Mouse (Mus musculus) forebrain, embryonic 11.5 days (tissue): ENCODE results near the gene Nhsl2. TPM values are rescaled to one million over a fixed set of nuclear protein-coding genes. Genes with fewer than 3 reads are reported as not detected.

Experiments used
- ATAC-seq: fragments of 200-750 bp; cut with Nextera tagmentation; replicated peaks from 2 replicates; pipeline ENCODE4 v1.8.0; 2017; ENCODE audit warnings: moderate TSS enrichment; ENCODE audit not compliant: low FRiP score
- DNase-seq: peaks from one replicate; pipeline ENCODE4 v3.0.0-alpha.2; 2017; ENCODE audit warnings: low spot score
- H3K27ac ChIP-seq: fragments of 300-500 bp; sonication (generic); 2 replicates; pipeline ENCODE4 v1.5.1; 2014; ENCODE audit warnings: low read depth, low read length
- H3K27me3 ChIP-seq: fragments of 300-500 bp; sonication (generic); 2 replicates; pipeline ENCODE4 v1.6.1; 2014; ENCODE audit warnings: mild to moderate bottlenecking, low read length, mixed read lengths; ENCODE audit not compliant: control insufficient read depth, insufficient read depth
- H3K36me3 ChIP-seq: fragments of 300-500 bp; sonication (generic); 2 replicates; pipeline ENCODE4 v1.6.1; 2014; ENCODE audit warnings: mild to moderate bottlenecking, low read length, moderate library complexity, mixed read lengths; ENCODE audit not compliant: control insufficient read depth, insufficient read depth
- H3K4me1 ChIP-seq: fragments of 300-500 bp; sonication (generic); replicated peaks from 2 replicates; pipeline ENCODE4 v1.6.1; 2014; ENCODE audit warnings: low read length, mixed read lengths; ENCODE audit not compliant: control insufficient read depth, insufficient read depth
- H3K4me2 ChIP-seq: fragments of 300-500 bp; sonication (generic); 2 replicates; pipeline ENCODE4 v1.6.1; 2014; ENCODE audit warnings: low read depth, mild to moderate bottlenecking, low read length, moderate library complexity, mixed read lengths; ENCODE audit not compliant: severe bottlenecking
- H3K4me3 ChIP-seq: fragments of 300-500 bp; sonication (generic); 2 replicates; pipeline ENCODE4 v1.5.1; 2014; ENCODE audit warnings: low read depth, low read length
- H3K9ac ChIP-seq: fragments of 300-500 bp; sonication (generic); 2 replicates; pipeline ENCODE4 v1.6.1; 2014; ENCODE audit warnings: low read length
- H3K9me3 ChIP-seq: fragments of 300-500 bp; sonication (generic); 2 replicates; pipeline ENCODE4 v1.6.1; 2016; ENCODE audit warnings: low read length, mixed read lengths; ENCODE audit not compliant: control insufficient read depth
- WGBS: fragments of 180-500 bp; shearing (Covaris S2); extraction: QIAGEN DNeasy Blood & Tissue Kit; methylation state at CpG from one replicate; pipeline ENCODE4 v1.1.7; 2014; 5-methylcytosine and 5-hydroxymethylcytosine counted together
- polyA plus RNA-seq: library from polyadenylated mRNA; unstranded; fragments of >200 nt; fragmentation: Nextera tagmentation; extraction: Ambion mirVana; gene quantifications from 2 replicates; pipeline ENCODE4 v1.2.1, GENCODE M21; 2014

Nhsl2 gene
- polyA plus RNA-seq, 1 experiment from 2014 or later: 11.6 TPM

DNA sequence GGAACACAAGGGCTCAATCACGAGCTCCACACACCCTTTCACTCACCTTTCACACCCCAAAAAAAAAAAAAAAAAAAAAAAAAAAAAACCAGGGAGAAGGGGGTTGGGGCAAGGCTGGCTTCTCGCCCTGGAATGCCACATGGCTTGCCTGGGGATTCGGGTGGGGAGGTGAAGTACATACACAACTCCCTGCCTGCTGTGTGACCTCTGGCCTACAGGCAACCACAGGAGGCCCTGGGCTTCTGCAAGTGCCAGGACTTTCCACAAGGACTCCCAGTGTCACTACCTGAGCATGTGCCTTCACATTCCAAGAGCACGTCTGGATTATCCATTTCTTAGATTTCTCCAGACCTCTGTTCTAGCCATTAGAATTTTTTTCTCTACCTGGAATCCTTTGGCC is 40.2 kb downstream of the Nhsl2 start:
- Histone ChIP-seq H3K27ac (no peak overlapping the region), H3K4me1 (no peaks in the 10 kb centered on the region), H3K4me2 (no peak overlapping the region), H3K9me3 (no peaks in the 10 kb centered on the region), H3K27me3 (peaks cover 3% of the 10 kb centered on the region; the same call in 1 of the 2 replicates), H3K9ac (no peak overlapping the region), H3K36me3 (no peaks in the 10 kb centered on the region), H3K4me3 (no peak overlapping the region)
- DNase-seq: no peak
- WGBS: 62% methylated on average over 4 of the region's 4 CpGs
- ATAC-seq: no peak

- Histone ChIP-seq H3K4me1 (no peaks in the 10 kb centered on the region), H3K36me3 (no peaks in the 10 kb centered on the region), H3K27ac (no peak overlapping the region), H3K9me3 (no peaks in the 10 kb centered on the region), H3K27me3 (peaks cover 3% of the 10 kb centered on the region), H3K9ac (no peak overlapping the region), H3K4me3 (no peak overlapping the region), H3K4me2 (no peak overlapping the region)
- ATAC-seq (no peak), DNase-seq (no peak)
- WGBS: 94% methylated on average over 4 of the region's 4 CpGs
Observed at GRCm38 (mm10) chrX:101889813-101890469, 40.8 kb downstream of the Nhsl2 start.

- no peak overlapping the region for H3K4me2 ChIP-seq
- WGBS: 88% methylated on average over 7 of the region's 7 CpGs
- H3K9me3 ChIP-seq: no peaks in the 10 kb centered on the region
- DNase-seq (no peak), ATAC-seq (no peak)
- H3K36me3 ChIP-seq: no peaks in the 10 kb centered on the region
- no peak overlapping the region for H3K9ac ChIP-seq
- H3K4me3 ChIP-seq: no peak overlapping the region
- H3K27ac ChIP-seq: no peak overlapping the region
- peaks cover 5% of the 10 kb centered on the region for H3K27me3 ChIP-seq
- no peaks in the 10 kb centered on the region for H3K4me1 ChIP-seq
Observed at GRCm38 (mm10) chrX:101893796-101894195, 44.6 kb downstream of the Nhsl2 start.

DNA sequence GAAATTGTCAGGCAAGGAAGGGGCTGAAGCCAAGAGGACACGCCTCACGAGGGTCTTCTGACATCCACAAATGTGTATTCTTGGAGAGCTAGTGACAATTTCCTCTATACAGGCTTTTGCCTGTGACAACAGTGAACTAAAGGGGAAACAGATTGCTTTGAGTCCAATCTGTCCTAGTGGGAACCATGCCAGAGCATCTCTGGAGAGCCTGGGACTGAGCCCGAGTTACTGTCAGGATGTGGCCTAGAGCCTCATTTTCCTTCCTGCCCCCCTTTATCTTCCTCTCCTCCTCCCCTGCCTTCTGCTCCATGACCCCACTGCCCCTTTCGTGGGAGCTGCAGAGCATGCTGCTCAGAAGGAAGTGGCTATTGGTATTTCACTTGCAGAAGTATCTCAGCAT is 49.2 kb downstream of the Nhsl2 start:
- Histone ChIP-seq H3K36me3 (no peaks in the 10 kb centered on the region), H3K9ac (no peak overlapping the region), H3K4me1 (no peaks in the 10 kb centered on the region), H3K9me3 (no peaks in the 10 kb centered on the region), H3K4me2 (no peak overlapping the region), H3K27ac (no peak overlapping the region), H3K4me3 (no peak overlapping the region), H3K27me3 (peaks cover 12% of the 10 kb centered on the region)
- 69% methylated on average over 4 of the region's 4 CpGs for WGBS
- ATAC-seq: no peak
- no peak for DNase-seq

DNA sequence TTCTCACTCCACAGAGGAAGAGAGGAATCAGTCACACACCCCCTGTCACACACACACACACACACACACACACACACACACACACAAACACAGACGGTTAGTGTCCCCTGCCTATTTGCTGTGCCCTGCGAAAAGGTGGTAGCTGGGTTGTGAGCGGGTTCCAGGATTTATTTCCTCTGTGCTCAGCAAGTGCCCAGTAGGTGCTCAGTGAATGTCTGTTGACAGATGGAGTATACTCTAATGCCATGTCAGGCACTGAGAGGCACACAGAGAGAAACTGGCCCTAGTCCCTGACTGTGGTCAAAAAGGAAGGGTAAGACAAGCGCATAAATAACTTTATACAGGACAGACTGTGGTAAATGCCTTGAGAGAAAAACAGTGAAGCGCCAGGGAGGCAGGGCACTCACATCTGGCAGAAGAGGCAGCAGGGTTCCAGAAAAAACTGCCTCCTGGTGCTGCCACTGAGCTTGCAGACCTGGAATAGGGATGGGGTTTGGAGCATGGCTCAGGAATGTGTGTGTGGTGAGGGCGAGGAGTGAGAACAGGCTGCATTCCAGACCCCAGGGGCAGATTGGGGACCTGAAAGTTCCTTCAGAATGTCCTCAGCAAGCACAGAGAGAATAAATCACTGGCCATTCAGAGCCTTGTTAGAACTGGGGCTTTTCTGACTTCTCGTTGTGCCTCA is 52.8 kb downstream of the Nhsl2 start:
- H3K4me3 ChIP-seq: no peak overlapping the region
- 69% methylated on average over 7 of the region's 7 CpGs for WGBS
- ATAC-seq (no peak), DNase-seq (no peak)
- no peak overlapping the region for H3K9ac ChIP-seq
- no peaks in the 10 kb centered on the region for H3K9me3 ChIP-seq
- H3K4me2 ChIP-seq: no peak overlapping the region
- no peaks in the 10 kb centered on the region for H3K4me1 ChIP-seq
- H3K27ac ChIP-seq: no peak overlapping the region
- no peaks in the 10 kb centered on the region for H3K36me3 ChIP-seq
- peaks cover 10% of the 10 kb centered on the region for H3K27me3 ChIP-seq

DNA sequence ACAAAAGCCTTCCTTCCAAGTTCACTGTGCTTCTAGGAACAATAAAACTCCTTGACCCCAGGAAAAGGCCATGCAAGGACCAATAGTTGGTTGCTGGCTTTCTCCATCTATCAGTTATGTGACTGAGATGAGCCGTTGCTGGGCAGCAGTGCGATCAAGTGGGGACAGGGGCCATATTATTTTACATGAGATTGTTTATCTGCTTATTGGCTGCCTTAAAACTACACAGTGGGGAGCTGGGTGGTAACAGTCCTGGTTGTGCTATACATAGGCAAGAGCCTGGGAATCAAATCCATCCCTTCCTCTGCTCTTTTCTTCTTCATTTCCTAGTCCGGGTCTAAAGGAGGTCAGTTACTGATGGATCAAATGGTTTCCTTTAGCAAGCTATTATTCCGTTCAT is 53.4 kb downstream of the Nhsl2 start:
- no peak for DNase-seq
- Histone ChIP-seq H3K9ac (no peak overlapping the region), H3K4me2 (no peak overlapping the region), H3K4me1 (no peaks in the 10 kb centered on the region), H3K36me3 (no peaks in the 10 kb centered on the region), H3K27ac (no peak overlapping the region), H3K27me3 (peaks cover 10% of the 10 kb centered on the region), H3K9me3 (no peaks in the 10 kb centered on the region), H3K4me3 (no peak overlapping the region)
- ATAC-seq: no peak
- WGBS: 79% methylated on average over 4 of the region's 4 CpGs

DNA sequence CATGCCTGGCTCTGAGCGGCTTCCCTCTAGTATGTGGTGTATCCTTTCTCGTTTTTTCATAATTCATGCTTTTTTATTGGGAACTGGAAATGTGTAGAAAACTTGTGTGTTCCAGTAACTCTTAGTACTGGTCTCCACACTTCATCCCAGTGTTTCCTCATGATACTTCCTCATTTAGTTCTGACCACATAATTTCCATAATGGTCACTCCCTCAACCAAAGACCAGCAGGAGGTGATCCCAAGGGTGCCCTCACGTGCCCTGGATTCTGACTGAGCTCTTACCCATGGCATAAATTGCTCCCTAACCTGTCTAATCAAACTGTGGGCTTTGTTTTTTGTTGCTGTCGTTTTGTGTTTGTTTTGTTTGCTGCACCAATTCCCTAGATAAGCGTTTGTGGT is 58.1 kb downstream of the Nhsl2 start:
- no peak for ATAC-seq
- no peak for DNase-seq
- no peaks in the 10 kb centered on the region for H3K9me3 ChIP-seq
- 73% methylated on average over 5 of the region's 5 CpGs for WGBS
- H3K4me2 ChIP-seq: no peak overlapping the region
- no peak overlapping the region for H3K4me3 ChIP-seq
- H3K9ac ChIP-seq: no peak overlapping the region
- peaks cover 11% of the 10 kb centered on the region; the same call in 1 of the 2 replicates for H3K27me3 ChIP-seq
- H3K4me1 ChIP-seq: no peaks in the 10 kb centered on the region
- H3K27ac ChIP-seq: no peak overlapping the region
- no peaks in the 10 kb centered on the region for H3K36me3 ChIP-seq

DNA sequence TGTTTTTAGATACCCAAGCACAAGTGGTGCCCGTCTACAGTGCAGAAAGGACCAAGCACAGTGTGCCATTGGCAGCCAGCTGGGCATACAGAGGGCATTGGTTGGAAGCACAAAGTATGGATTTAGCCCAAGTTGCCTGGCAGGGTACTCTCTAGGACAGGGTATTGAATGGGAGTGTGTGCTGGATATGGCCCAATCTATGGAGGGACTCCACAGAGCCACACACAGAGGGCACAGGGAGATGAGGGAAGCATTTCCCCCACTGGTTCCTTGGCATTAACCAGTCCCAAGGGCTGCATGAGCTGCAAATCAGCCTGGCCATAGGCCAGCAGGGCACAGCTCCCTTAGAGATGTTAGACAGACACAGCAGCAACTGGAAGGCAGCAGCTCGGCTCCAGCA is 79.9 kb downstream of the Nhsl2 start:
- Histone ChIP-seq H3K27me3 (peaks cover 6% of the 10 kb centered on the region), H3K9me3 (no peaks in the 10 kb centered on the region), H3K4me3 (no peak overlapping the region), H3K27ac (no peak overlapping the region), H3K4me1 (no peaks in the 10 kb centered on the region), H3K9ac (no peak overlapping the region), H3K36me3 (no peaks in the 10 kb centered on the region), H3K4me2 (no peak overlapping the region)
- WGBS: 90% methylated on average over 2 of the region's 2 CpGs
- DNase-seq (no peak), ATAC-seq (no peak)

GRCm38 (mm10) chrX:101930301-101930700 is 81.1 kb downstream of the Nhsl2 start:
- Histone ChIP-seq H3K27me3 (peaks cover 6% of the 10 kb centered on the region), H3K9ac (no peak overlapping the region)
- 84% methylated on average over 6 of the region's 6 CpGs for WGBS

More at GRCm38 (mm10) chrX:101930301-101930700, 81.1 kb downstream of the Nhsl2 start:
- no peak overlapping the region for H3K27ac ChIP-seq
- no peaks in the 10 kb centered on the region for H3K9me3 ChIP-seq
- no peak overlapping the region for H3K4me3 ChIP-seq
- no peaks in the 10 kb centered on the region for H3K4me1 ChIP-seq
- ATAC-seq (no peak), DNase-seq (no peak)
- no peak overlapping the region for H3K4me2 ChIP-seq
- H3K36me3 ChIP-seq: no peaks in the 10 kb centered on the region
